Mouse (Mus musculus) cerebellum, adult 2 months (tissue): ENCODE data around the gene Bdkrb2. TPM values are rescaled to one million over a fixed set of nuclear protein-coding genes. Genes with fewer than 3 reads are reported as not detected.

Source experiments
- DNase-seq, 2 experiments: peaks; one replicate each; pipeline ENCODE4 v3.0.0; 2021
- H3K27ac ChIP-seq: fragments of 200-500 bp; 2 replicates; pipeline ENCODE4 v1.5.1; 2012; ENCODE audit warnings: low read length, control low read depth, inconsistent platforms; ENCODE audit not compliant: insufficient read depth
- H3K27me3 ChIP-seq: fragments of 200-500 bp; 2 replicates; pipeline ENCODE4 v1.6.1; 2012; ENCODE audit warnings: inconsistent platforms, mild to moderate bottlenecking, low read length, moderate library complexity; ENCODE audit not compliant: control insufficient read depth, insufficient read depth
- H3K4me1 ChIP-seq: fragments of 200-500 bp; 2 replicates; pipeline ENCODE4 v1.6.1; 2011; ENCODE audit warnings: low read length; ENCODE audit not compliant: control insufficient read depth, insufficient read depth
- H3K4me3 ChIP-seq: fragments of 200-500 bp; replicated peaks from 2 replicates; pipeline ENCODE3; 2011; ENCODE audit warnings: mild to moderate bottlenecking, low read depth, low read length, control low read depth; ENCODE audit not compliant: insufficient read depth
- CTCF ChIP-seq: fragments of 200-500 bp; IDR thresholded peaks from 2 replicates; pipeline ENCODE4 v1.5.1; 2011; ENCODE audit warnings: low read depth, mild to moderate bottlenecking, control low read depth, low read length, moderate library complexity, borderline replicate concordance; ENCODE audit not compliant: insufficient read depth
- POLR2A ChIP-seq: fragments of 200-500 bp; IDR thresholded peaks from 2 replicates; pipeline ENCODE4 v1.6.1; 2011; ENCODE audit warnings: low read length, control low read depth, borderline replicate concordance; ENCODE audit not compliant: insufficient read depth
- WGBS: fragments of 180-500 bp; shearing (Covaris S2); methylation state at CpG from one replicate; pipeline ENCODE4 v1.1.7; 2018; 5-methylcytosine and 5-hydroxymethylcytosine counted together
- polyA plus RNA-seq: library from polyadenylated mRNA; depleted of rRNA; stranded (reverse); fragments of >200 nt; gene quantifications from 2 replicates; pipeline ENCODE4 v1.2.3, GENCODE M21; 2012

The Bdkrb2 gene
- polyA plus RNA-seq, 1 experiment: 0.70 TPM

DNA sequence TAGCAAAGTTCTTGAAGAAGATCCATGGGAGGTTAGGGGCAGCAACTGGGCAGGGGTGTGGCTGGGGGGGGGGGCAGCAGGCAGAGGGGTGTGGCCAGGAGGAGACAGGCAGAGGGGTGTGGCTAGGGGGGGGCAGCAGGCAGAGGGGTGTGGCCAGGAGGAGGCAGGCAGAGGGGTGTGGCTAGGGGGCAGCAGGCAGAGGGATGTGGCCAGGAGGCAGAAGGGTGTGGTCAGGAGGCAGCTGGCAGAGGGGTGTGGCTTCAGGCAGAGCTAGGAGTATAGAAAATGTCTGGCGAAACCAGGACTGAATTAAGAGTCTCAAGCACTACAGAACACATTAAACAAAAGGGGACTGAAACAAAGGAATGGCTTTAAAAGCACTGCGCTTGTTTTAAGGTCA lies 20.5 kb downstream of the Bdkrb2 start:
- no peak for TF ChIP-seq CTCF
- TF ChIP-seq POLR2A: no peak
- DNase-seq: no peak
- Histone ChIP-seq H3K27ac (no peak overlapping the region), H3K4me3 (no peak overlapping the region), H3K4me1 (no peaks in the 10 kb centered on the region), H3K27me3 (no peaks in the 10 kb centered on the region)
- 48% methylated on average over 2 of the region's 2 CpGs for WGBS

DNA sequence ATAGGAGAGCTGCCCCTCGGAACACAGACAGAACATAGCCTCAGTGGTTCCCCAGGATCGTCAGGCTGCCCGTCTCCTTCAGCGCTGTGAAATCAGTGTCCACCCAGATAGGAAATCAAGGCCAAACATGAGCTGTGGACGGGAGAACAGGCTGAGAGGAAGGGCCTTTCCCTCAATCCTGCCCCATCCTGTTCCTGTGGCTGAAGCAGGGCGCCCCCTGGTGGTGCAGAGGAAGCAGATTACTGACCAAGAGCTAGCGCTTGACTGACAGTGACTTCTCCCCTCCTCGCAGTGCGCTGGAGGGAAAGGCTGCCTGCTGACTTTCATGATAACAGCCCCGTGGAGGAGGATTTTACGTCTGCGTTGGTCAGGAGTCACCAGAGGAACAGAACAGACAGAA lies 21.8 kb downstream of the Bdkrb2 start:
- 33% methylated on average over 12 of the region's 12 CpGs for WGBS
- H3K4me1 ChIP-seq: no peaks in the 10 kb centered on the region
- TF ChIP-seq POLR2A (no peak), CTCF (peak; percentile 82)
- no peaks in the 10 kb centered on the region for H3K27me3 ChIP-seq
- H3K4me3 ChIP-seq: no peak overlapping the region
- H3K27ac ChIP-seq: no peak overlapping the region
- peak; percentile 59 to 66 for DNase-seq

- 88% methylated on average over 8 of the region's 8 CpGs for WGBS
- no peaks in the 10 kb centered on the region for H3K27me3 ChIP-seq
- no peak for TF ChIP-seq CTCF
- TF ChIP-seq POLR2A: no peak
- no peak for DNase-seq
- H3K27ac ChIP-seq: no peak overlapping the region
- peaks cover 8% of the 10 kb centered on the region for H3K4me1 ChIP-seq
- no peak overlapping the region for H3K4me3 ChIP-seq
Measured at GRCm38 (mm10) chr12:105587526-105587925, 24.5 kb downstream of the Bdkrb2 start.

GRCm38 (mm10) chr12:105590786-105591185 lies 27.8 kb downstream of the Bdkrb2 start:
- no peak overlapping the region for H3K27ac ChIP-seq
- DNase-seq: peak; percentile 22 to 43
- H3K4me3 ChIP-seq: no peak overlapping the region
- TF ChIP-seq POLR2A (no peak), CTCF (no peak)
- 20% methylated on average over 7 of the region's 7 CpGs for WGBS
- H3K4me1 ChIP-seq: peaks cover 11% of the 10 kb centered on the region
- H3K27me3 ChIP-seq: no peaks in the 10 kb centered on the region

DNA sequence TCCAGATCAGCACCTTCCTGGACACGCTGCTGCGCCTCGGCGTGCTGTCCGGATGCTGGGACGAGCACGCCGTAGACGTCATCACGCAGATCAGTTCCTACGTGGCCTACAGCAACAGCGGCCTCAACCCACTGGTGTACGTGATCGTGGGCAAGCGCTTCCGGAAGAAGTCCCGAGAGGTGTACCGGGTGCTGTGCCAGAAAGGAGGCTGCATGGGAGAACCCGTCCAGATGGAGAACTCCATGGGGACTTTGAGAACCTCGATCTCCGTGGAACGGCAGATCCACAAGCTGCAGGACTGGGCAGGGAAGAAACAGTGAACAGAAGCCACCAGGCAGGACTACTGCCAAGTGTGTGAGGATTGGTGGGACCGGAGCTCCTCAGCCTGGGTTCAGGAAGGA lies 29.3 kb downstream of the Bdkrb2 start:
- Histone ChIP-seq H3K4me3 (no peak overlapping the region), H3K27ac (no peak overlapping the region), H3K4me1 (peaks cover 11% of the 10 kb centered on the region), H3K27me3 (no peaks in the 10 kb centered on the region)
- 60% methylated on average over 23 of the region's 23 CpGs for WGBS
- DNase-seq: peak; percentile 59 to 76
- TF ChIP-seq CTCF: no peak
- TF ChIP-seq POLR2A: no peak

DNA sequence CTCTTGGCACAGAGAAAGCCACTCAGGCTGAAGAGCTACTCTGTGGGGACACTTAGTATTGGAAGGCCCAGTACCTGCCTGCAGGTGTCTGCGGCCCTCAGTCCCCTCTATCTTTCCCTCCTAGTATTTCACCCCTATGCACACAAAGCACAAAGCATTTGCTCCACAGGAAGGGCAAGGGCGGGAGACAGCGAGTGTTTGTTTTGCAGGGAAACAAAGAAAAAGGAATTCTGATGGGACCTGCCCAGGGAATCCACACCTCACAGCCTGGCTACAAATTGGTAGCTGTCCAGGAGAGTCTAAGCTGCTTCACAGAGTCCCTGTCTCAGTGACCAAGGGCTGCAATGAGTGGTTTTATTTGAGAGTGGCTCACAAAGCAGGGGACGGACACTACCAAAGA lies 30.4 kb downstream of the Bdkrb2 start:
- no peak overlapping the region for H3K4me3 ChIP-seq
- H3K27ac ChIP-seq: no peak overlapping the region
- WGBS: 92% methylated on average over 4 of the region's 4 CpGs
- no peak for TF ChIP-seq CTCF
- TF ChIP-seq POLR2A: no peak
- H3K27me3 ChIP-seq: no peaks in the 10 kb centered on the region
- H3K4me1 ChIP-seq: peaks cover 11% of the 10 kb centered on the region
- no peak for DNase-seq

DNA sequence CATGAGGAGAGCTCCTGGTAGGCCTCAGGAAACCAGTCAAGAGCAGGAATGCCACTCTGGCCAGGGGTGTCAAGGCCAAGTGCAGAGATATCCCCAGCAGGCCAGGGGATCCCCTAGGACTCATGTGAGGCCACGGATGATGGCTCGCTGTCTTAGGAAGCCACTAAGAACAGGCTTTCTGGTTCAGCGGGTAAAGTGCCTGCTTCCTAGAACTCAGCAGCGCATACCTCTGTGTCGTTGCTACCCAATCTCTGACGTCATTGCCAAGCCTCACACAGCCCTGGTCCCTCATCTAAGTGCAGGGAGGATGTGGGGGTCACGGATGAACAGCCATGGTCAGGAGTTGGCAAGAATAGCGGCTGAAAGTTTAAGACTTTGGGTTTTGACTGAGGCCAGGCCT lies 34.1 kb downstream of the Bdkrb2 start:
- H3K27ac ChIP-seq: no peak overlapping the region
- no peaks in the 10 kb centered on the region for H3K27me3 ChIP-seq
- no peak for TF ChIP-seq POLR2A
- TF ChIP-seq CTCF: no peak
- 91% methylated on average over 8 of the region's 8 CpGs for WGBS
- DNase-seq: no peak
- H3K4me3 ChIP-seq: no peak overlapping the region
- 0 out of 2 replicates have a peak, but pooled peaks cover 4% of the 10 kb centered on the region for H3K4me1 ChIP-seq

DNA sequence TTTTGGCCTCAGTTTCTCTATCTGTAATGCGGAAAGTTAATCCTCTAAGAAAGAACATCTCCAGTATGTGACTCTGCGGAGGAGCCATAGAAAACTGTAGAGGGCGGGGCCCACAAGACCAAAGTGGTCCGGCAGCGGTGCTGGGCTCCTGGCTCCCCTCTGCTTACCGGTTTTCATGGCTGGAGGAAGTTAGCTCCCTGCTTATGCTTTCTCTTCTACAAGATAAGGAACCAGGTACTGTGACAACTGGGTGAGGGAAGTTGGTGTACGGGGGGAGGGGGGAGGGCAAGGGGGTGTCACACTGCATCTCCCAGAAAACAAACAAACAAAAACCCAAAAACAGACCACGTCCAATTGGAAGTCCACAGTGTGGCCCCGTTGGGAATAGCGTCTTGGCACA lies 35.5 kb downstream of the Bdkrb2 start:
- TF ChIP-seq POLR2A (no peak), CTCF (no peak)
- Histone ChIP-seq H3K27ac (no peak overlapping the region), H3K4me1 (no peaks in the 10 kb centered on the region; the same call in 1 of the 2 replicates), H3K4me3 (no peak overlapping the region), H3K27me3 (no peaks in the 10 kb centered on the region)
- WGBS: 83% methylated on average over 10 of the region's 10 CpGs
- DNase-seq: no peak

DNA sequence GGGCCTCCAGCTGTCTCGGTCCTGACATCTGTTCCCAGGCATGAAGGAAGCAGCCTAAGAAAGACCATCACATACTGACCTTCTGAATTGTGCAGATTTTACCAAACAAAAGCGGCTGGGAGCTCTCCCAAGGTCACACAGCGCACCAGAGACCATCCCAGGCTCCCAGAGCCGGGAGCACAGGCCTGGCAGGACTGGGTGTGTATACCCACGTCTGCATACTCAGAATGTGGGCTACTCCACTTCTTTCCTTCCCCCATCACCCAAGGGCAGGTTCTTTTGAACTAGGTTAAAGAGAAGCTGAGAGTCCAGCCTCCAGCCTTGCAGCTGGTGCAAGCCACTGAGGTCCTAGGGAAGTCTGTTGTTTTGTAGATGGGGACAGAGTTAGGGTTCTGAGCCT lies 36.1 kb downstream of the Bdkrb2 start:
- no peaks in the 10 kb centered on the region; the same call in 1 of the 2 replicates for H3K4me1 ChIP-seq
- no peaks in the 10 kb centered on the region for H3K27me3 ChIP-seq
- no peak overlapping the region for H3K4me3 ChIP-seq
- WGBS: 79% methylated on average over 5 of the region's 5 CpGs
- no peak for DNase-seq
- TF ChIP-seq CTCF: no peak
- no peak for TF ChIP-seq POLR2A
- no peak overlapping the region for H3K27ac ChIP-seq
